Mouse (Mus musculus): Measurements from ENCODE around the gene Mgme1.

DNA sequence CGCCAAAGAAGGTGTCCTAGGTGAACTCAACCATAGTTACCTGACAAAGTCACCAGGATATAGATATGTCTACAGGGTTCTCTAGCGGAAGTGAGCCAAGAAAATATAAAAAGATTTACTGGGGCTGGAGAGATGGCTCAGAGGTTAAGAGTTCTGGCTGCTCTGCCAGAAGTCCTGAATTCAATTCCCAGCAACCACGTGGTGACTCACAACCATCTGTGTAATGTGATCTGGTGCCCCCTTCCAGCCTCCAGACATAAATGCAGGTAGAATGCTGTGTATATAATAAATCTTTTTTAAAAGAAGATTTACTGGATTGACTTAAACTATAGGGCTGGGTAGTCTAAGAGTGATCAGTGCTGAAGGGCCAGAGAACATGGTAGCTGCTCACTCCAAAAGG lies 11.0 kb downstream of the Mgme1 start:
- TF ChIP-seq EP300 (IDR thresholded peaks at IDR 0.05; ENCODE audit: insufficient read depth, low read depth, low read length) (no peak), CTCF (IDR thresholded peaks at IDR 0.05) (no peak)

All from heart, adult 2 months (tissue).